Mouse (Mus musculus) left cerebral cortex, adult 18-20 months (tissue): ENCODE measurements around the gene 4930407I10Rik. TPM values are rescaled to one million over a fixed set of nuclear protein-coding genes. Genes with fewer than 3 reads are reported as not detected.

Experiments used
- DNase-seq, 2 experiments: peaks; one replicate each; pipeline ENCODE4 v3.0.0; 2021 to 2022; ENCODE audit warnings: low spot score in 2 of 2, mixed read lengths in 1 of 2
- long read RNA-seq, 2 experiments: library from polyadenylated mRNA; stranded (forward); transcript quantifications; one replicate each; pipeline ENCODE4 v2.0.0; 2021
- total RNA-seq, 2 experiments: library from RNA; stranded (reverse); gene quantifications; 2 replicates each; pipeline ENCODE4 v1.2.3; 2021

Gene 4930407I10Rik
- total RNA-seq, result not detected
- long read RNA-seq, experiment 1, result 0 reads
- long read RNA-seq, experiment 2, result 0 reads

DNA sequence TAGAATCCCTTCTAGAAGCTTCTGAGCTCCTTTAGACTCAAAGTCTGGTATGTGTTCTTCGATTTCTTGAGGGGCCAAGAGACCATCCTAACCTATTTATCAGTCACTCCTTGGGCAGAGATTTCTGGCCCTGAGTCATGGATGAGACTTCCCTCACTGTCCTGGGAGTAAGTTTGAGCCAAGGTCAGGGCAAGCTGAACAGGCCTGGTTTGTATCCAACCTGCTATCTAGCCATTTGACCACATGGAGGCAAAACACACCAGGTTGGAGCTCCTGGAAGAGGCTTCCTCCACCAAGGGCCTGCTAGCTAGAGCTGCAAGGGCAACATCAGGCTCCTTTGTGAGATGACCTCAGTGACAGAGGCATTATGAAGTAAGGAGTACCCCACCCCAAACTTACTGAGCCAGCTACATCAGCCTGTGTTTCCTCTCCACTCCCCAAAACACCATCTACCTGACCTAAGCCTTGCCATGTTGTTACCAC is at the start of gene 4930407I10Rik:
TSS of gene 4930407I10Rik (plus strand) at position 433 of the 483 bp plus-strand sequence.
- DNase-seq, result no peak

DNA sequence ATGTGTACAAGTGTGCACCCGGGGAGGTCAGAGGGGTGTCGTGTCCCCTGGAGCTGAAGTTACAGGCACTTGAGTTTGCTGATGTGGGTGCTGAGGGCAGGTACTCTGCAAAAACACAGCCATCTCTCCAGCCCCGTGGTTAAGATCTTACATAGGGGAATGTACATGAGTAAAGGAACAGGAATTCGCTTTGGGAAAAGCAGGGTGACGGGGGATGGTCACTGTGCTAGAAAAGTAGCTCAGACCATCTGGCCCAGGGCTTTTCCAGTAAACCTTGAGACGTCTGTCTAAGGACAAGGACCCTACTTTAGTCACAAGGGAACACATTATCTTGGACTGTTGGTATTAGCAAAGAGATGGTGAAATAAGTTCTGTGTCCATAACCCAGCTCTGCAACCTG is 47.0 kb upstream of the 4930407I10Rik start:
- no peak for DNase-seq

DNA sequence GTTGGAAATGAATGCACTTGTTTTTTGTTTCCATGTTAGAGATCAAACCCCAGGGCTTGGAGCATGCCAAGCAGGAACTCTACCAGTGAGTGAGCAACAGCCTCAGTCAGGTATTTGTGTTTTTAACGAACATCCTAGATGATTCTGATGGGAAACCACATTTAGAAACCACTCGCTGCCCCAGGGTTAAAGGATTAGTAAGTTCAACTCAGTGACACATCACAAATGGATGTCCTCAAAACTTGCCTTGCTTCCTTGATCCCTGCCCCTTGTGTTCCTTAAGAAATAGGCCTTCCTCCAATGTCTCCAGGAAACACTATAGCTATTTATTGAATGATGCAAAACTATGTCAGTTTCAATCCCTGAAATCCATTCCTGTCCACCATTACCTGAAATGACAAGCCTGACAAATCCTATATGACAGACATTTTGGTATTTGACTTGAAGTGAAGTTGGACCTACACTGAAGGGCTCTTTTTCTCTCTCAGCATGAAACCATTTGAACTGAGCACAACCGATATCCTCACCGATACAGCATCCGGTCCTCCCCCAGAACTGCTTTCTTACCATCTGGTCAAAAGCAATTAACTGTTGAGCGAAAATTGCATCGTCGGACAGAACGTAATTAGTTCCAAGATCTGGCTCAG is 44.1 kb upstream of the 4930407I10Rik start:
- no peak for DNase-seq

DNA sequence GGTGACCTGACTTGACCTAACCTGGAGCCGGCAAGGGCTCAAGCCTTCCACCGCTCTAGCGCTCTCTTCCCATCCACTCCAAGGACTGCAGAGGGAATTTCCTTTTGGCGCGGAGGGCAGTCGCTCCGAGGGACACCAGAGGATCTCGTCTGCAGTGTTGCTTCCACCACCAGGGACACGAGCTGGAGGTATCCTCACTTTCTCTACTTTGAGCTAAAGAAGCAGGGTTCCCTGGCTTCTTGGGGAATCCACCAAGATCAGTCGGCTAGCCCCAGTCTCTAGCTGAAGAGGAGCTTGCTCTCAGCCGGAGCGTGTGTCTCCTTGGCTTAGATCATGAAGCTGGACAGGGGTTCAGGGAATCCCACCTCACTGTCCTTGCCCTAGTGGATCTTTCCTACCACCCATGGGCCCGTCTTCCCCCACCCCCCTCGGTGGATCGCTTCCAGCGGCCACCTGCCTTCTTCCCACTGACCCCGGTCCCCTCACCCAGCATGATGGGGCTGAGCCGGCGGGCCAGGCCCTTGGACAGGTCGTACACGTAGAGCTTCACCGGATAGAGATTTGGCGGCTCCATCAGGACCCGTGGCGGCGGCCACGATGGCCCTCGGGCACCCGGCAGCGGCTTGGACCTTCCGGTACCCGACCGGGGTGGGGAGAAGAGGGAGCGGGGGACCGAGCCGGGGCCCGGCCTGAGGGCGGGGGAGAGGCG is 43.4 kb upstream of the 4930407I10Rik start:
- DNase-seq, result peak; percentile 20 to 29

DNA sequence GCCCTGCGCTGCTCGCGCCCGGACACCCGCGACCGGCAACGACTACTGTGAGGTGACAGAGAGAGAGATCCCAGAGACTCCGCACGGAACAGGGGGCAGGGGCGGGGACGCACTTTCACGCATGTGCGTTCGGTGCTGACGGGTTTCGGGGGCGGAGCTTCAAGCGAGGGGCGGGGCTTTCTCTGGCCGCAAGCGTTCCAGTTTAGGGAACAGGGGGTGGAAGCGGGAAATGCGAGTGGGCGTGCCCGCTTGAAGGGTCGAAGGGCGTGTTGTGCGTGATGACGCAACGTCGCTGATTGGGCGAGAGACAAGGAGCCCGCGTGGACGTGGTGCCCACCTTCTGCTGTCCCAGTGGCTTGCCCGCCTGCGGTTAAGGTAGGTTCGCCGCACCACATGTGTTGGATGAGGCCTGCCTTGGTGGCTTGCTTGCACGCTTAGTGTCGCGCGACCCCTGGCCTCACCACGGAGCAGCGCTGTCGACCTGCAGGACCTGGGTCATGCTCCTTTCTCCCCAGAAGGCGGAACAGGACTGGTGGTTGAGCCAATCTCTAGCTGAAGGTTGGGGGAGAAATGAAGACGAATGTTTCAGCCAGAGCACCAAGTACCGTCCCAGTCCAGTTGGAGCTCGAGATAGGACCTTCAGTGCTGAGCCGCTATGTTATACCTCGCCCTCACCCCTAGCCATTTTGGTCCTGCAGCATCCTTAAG is 42.7 kb upstream of the 4930407I10Rik start:
- peak; percentile 99 to 100 for DNase-seq

DNA sequence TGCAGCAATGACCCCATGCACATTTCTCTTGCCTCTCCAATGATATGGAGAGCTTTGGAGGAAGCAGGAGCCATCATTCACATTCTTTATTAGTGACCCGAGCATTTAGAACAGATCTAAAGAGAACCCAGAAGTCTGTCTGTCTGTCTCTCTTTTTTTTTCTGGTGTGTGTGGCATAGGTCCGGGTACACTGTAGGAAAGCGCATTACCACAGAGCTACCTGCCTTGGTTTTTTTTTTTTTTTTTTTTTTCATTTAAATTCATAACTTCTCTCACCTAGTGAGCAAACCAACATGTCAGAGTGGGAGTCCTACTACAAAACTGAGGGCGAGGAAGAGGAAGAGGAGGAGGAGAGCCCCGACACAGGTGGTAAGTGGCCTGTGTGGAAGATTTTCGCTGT is 42.1 kb upstream of the 4930407I10Rik start:
- DNase-seq, result no peak

DNA sequence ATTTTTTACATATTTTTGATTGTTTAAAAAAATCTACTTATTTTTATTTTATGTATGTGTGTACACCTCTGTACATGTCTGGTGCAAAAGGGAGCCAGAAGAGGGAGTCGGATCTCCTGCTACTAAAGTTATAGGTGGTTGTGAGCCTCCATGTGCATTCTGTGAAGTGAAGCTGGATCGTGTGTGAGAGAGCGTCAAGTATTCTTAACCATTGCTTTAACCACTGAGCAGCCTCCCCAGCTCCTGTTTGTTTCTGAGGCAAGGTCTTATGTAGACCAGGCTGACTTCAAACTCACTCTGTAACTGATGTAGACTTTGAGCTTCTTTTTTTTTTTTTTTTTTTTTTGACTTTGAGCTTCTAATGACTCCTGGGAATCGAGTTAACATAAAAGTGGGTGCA is 41.5 kb upstream of the 4930407I10Rik start:
- no peak for DNase-seq

DNA sequence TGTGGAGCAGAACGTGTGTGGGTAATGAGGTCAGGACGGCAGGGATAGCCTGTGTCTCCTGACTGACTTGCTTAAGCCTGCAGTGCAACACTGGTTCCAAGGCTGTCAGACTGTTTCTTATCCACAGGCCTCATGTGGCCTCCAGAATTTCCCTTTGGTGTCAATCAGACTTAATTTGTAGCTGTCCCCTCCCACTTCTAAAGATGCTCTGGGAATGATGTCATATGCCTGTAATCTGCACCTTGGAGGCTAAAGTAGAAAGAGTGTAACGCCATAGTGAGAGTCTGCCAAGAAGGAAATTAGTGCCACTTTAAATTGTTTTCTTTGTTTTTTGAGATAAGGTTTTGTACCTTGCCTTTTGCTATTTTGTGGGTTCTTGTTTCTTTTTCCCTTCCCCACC is 39.7 kb upstream of the 4930407I10Rik start:
- DNase-seq, result no peak

DNA sequence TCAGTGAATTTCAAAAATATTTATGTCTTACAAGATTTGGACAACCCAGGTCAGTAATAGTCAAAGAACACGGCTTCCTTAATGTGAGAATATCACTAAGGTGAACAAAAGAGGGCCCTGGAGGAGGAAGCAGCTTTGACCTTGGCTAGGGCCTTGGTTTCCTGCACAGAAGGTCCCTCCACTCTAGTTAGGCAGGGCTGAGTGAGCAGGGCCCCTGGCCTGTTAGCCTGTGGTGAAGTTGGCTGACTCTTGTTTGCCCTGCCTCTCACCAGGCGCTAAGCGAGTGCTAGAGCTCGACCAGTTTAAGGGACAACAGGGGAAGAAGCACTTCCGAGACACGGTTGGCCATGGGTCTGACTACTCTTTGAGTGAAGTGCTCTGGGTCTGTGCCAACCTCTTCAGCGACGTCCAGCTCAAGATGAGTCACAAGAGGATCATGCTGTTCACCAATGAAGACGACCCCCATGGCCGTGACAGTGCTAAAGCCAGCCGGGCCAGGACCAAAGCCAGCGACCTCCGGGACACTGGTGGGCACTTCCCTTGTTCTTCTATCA is 36.3 kb upstream of the 4930407I10Rik start:
- no peak for DNase-seq

DNA sequence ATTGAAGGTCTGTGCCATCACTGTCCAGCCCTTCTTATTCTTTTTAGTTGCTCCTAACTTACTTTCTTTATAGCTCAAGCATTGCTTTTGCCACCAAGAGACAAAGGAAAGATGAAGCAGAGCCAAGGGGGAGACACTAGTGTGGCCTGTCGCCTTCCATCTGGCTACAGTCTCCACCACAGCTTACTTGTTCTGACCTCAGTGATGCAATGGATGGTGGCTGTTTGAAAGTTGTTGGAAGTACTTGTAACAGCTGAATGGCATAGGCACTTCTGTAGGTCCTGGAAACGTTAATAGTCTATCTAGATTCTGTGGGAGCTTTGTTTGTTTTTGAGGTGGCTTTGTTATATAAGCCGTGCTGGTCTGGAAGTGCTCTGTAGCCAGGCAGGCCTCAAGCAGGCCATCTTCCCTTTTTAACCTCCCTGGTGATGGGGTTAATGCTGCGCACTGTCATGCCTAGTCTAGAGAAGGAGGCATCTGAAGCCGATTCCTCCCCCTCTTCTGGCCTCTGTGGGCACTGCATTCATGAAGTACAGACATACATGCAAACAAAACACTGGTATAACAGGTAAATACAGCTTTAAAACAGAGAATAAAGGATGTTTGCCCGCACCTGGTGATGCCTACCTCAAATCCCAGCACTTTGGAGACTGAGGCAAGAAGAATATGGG is 34.9 kb upstream of the 4930407I10Rik start:
- no peak for DNase-seq

DNA sequence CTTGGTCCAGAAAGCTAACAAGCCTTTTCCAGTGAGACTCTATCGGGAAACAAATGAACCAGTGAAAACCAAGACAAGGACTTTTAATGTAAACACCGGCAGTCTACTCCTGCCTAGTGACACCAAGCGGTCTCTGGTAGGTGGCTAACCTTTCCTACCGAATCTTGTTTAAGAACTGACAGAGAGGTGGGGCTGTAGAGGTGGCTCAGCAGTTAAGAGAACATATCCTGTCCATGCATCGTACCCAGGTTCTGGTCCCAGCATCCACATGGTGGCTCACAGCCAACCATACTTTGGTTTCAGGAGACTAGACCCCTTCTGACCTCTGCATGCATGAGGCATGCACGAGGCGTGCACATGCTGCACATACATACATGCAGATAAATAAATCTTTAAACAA is 31.7 kb upstream of the 4930407I10Rik start:
- no peak for DNase-seq

DNA sequence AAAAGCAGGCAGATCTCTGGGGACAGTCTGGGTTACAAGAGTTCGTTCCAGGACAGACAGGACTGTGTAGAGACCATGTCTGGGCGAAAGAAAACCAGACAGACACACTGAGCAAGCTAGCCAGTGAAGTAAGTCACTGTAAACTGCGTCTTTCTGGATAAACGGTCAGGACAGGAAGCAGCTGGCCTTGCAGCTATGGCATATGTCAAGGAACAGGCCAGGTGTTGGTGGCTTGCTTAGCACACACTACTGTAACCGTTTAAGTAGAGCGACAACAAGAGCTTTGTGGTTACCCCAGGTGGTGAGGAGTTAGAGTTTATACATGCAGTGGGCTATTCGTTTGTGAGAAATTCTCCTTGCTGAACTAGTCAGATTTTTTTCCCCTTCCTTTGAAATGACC is 31.2 kb upstream of the 4930407I10Rik start:
- no peak for DNase-seq

DNA sequence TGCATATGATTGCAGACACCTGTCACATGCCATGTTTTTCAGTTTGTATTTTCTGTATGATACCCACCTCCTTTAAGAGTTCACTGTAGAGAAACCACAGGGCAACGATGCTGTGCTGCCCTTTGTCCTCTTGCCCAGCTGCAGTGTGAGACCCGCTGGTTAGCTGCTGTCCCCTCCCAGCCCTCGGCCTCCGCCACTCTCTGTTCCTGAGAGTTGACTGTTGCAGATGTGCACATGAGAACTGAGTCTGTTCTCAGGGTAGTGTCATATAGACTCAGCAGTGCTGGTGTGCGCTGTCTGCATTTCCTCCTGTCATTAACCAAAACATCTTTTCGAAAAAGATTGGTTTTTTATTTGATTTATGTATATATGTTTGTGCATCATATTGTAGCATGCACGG is 26.6 kb upstream of the 4930407I10Rik start:
- DNase-seq, result no peak

DNA sequence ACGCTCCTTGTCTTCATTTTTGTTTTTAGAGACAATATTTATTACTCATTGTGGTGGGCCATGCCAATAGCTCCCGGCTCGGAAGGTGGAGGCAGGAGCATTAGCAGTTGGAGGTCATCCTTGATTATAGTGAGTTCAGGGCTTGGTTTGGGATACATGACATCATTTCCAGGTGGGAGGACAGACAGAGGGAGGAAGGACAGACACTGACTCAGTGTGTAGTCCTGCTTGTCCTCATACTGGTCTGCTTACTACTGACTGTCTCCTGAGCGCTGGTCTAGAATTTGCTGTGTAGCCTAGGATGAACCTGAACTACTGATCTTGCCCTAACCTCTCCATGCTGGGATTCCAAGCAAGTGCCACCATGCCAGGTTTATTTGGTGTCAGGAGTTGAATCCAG is 25.2 kb upstream of the 4930407I10Rik start, which contains the start of gene Desi1:
TSS of gene Desi1 (minus strand) at position 101 of the 400 bp plus-strand sequence.
- DNase-seq, result no peak

DNA sequence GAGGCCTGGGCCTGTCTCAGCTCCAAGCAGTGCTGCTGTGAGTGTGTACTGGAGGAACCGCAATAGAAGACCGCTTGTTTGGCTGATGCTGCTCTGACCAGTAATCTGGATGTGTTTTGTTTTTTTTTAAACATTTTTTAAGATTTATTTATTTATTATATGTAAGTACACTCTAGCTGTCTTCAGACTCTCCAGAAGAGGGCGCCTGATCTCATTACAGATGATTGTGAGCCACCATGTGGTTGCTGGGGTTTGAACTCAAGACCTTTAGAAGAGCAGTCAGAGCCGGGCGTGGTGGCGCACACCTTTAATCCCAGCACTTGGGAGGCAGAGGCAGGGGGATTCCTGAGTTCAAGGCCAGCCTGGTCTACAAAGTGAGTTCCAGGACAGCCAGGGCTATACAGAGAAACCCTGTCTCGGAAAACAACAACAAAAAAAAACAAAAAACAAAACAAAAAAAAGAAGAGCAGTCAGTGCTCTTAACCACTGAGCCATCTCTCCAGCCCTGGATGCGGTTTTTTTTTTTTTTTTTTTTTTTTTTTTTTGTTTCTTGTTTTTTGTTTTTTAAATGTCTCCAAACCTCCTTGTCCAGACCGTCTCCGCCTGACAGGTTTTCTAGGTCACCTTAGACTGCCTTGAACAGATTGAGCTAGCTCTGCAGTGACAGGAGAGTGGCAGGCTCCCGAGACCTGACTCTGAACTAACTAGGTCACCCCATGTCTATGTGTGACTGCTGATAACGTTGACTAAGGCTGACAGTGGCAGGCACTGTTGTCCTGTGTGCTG is 22.9 kb upstream of the 4930407I10Rik start:
- DNase-seq, result peak; percentile 19 to 32

DNA sequence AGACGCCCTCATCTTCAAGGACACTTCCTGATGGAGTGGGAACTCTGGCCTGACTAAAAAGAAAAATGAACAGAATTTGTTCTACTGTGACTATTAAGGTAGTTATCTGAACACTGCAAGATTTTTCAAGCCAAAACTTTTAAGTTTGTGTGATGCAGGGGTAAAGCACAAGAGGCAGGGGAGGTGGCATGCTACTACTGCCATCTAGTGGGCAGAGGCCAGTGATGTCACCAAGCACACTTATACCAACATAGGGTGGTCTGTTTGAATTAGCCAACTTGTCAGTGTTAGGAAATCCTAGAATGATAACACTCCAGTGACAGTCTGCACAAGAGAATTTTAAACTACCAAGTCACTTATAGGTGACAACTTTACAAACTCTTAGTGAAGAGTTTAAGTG is 18.3 kb upstream of the 4930407I10Rik start:
- DNase-seq, result peak; percentile 25 to 35

DNA sequence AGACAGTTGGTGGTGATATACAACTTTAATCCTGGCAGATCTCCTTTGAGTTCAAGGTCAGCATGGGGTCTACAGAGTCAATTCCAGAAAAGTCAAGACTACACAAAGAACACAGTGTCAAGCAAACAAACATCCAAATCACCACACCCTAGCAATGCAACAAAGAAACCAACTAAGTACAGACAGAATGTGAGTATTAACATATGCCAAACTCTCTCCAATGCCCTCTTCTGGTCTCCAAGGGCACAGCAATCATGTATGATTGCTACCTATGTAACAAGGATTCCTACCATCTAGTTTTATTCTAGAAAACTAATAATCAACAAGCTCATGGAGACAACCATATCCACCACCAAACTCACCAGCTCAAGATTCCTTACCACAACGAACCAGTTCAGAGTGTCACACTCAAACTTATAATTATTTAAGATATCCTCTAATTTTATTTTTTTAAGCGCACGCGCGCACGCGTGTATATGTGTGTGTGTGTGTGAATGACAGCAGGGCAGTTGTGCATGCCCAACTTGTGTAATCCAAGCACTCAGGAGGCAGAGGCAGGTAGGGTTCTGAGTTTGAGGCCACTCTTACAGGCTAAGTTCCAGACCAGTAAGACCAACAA is 14.7 kb upstream of the 4930407I10Rik start:
- no peak for DNase-seq

DNA sequence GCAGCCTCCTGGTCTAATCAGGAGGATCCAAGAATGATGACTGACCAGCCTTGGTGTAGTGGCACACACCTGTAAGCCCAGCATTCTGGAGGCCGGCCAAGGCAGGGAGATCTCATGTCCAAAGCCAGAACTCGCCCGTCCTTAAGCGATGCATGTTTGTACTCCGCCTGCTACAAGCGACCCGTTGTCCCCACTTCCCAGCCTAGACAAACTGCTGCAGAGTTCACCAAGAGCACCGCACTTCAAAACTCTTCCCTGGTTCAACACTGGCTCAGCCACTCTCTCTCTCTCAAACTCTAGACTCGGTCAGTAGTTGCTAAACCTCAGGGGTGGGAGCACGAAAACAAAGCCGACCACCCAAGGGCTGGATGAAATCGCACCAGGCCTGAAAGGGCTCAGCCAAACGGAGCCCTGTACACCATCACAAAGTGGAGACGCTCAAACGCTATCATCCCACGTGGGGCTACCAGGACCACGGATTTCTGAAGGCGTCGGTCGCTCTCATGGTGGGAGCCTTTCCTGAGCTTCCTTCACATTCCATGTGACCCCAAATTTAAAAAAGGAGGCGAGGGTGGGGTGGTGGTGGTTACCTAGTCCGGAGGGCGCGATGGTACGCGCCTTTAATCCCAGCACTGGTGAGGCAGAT is 12.6 kb upstream of the 4930407I10Rik start:
- no peak for DNase-seq
